Mouse (Mus musculus) stomach, postnatal 0 days (tissue): Measurements from ENCODE around the gene Zhx3. TPM values are rescaled to one million over a fixed set of nuclear protein-coding genes. Genes with fewer than 3 reads are reported as not detected.

Experiments
- ATAC-seq: fragments of 200-750 bp; cut with Nextera tagmentation; 2 replicates; pipeline ENCODE4 v1.8.0; 2017; ENCODE audit not compliant: low FRiP score, low TSS enrichment
- DNase-seq: peaks from one replicate; pipeline ENCODE4 v3.0.0-alpha.2; 2016; ENCODE audit warnings: low spot score
- H3K27ac ChIP-seq: fragments of 300-500 bp; sonication (generic); replicated peaks from 2 replicates; pipeline ENCODE4 v1.5.1; 2014; ENCODE audit warnings: mild to moderate bottlenecking, control low read depth
- H3K27me3 ChIP-seq: fragments of 300-500 bp; sonication (generic); 2 replicates; pipeline ENCODE4 v1.6.1; 2014; ENCODE audit warnings: low read length; ENCODE audit not compliant: control insufficient read depth, insufficient read depth
- H3K36me3 ChIP-seq: fragments of 300-500 bp; sonication (generic); 2 replicates; pipeline ENCODE4 v1.6.1; 2014; ENCODE audit warnings: low read length, mixed read lengths; ENCODE audit not compliant: control insufficient read depth, insufficient read depth
- H3K4me1 ChIP-seq: fragments of 300-500 bp; sonication (generic); replicated peaks from 2 replicates; pipeline ENCODE4 v1.6.1; 2014; ENCODE audit warnings: antibody characterized with exemption; ENCODE audit not compliant: control insufficient read depth, insufficient read depth
- H3K4me2 ChIP-seq: fragments of 300-500 bp; sonication (generic); replicated peaks from 2 replicates; pipeline ENCODE4 v1.6.1; 2014; ENCODE audit warnings: low read depth, mild to moderate bottlenecking, control low read depth, moderate library complexity
- H3K4me3 ChIP-seq: fragments of 300-500 bp; sonication (generic); 2 replicates; pipeline ENCODE4 v1.5.1; 2014; ENCODE audit warnings: low read depth, low read length, control low read depth
- H3K9ac ChIP-seq: fragments of 300-500 bp; sonication (generic); 2 replicates; pipeline ENCODE4 v1.6.1; 2014; ENCODE audit warnings: mild to moderate bottlenecking, low read length, control low read depth, mixed read lengths
- H3K9me3 ChIP-seq: fragments of 300-500 bp; sonication (generic); 2 replicates; pipeline ENCODE4 v1.6.1; 2016; ENCODE audit warnings: low read length; ENCODE audit not compliant: control insufficient read depth
- CTCF ChIP-seq: IDR thresholded peaks from 2 replicates; pipeline ENCODE4 v1.5.1; 2016; ENCODE audit warnings: antibody characterized with exemption, low read depth, mild to moderate bottlenecking, moderate library complexity
- EP300 ChIP-seq: optimal IDR thresholded peaks from 2 replicates; pipeline ENCODE3; 2016; ENCODE audit warnings: antibody characterized with exemption
- WGBS: fragments of 180-500 bp; shearing (Covaris S2); extraction: QIAGEN DNeasy Blood & Tissue Kit; methylation state at CpG from one replicate; pipeline ENCODE4 v1.1.7; 2014; 5-methylcytosine and 5-hydroxymethylcytosine counted together
- polyA plus RNA-seq: library from polyadenylated mRNA; unstranded; fragments of >200 nt; fragmentation: Nextera tagmentation; extraction: Ambion mirVana; gene quantifications from 2 replicates; pipeline ENCODE4 v1.2.1, GENCODE M21; 2015

Zhx3 gene
- polyA plus RNA-seq, 1 experiment from 2014 or later: 4.5 TPM

GRCm38 (mm10) chr2:160915821-160916610 lies 43.2 kb upstream of the Zhx3 start:
- H3K9me3 ChIP-seq: no peaks in the 10 kb centered on the region
- no peaks in the 10 kb centered on the region for H3K36me3 ChIP-seq
- H3K27me3 ChIP-seq: peaks cover 3% of the 10 kb centered on the region; the same call in 1 of the 2 replicates
- DNase-seq: no peak
- TF ChIP-seq EP300 (no peak), CTCF (no peak)
- no peak overlapping the region for H3K4me2 ChIP-seq
- H3K4me1 ChIP-seq: 0 out of 2 replicates have a peak, but pooled peaks cover 2% of the 10 kb centered on the region
- H3K27ac ChIP-seq: peak overlapping the region; percentile 30; the same call in 1 of the 2 replicates
- no peak overlapping the region for H3K9ac ChIP-seq
- ATAC-seq: no peak
- no peak overlapping the region for H3K4me3 ChIP-seq
- WGBS: 50% methylated on average over 13 of the region's 13 CpGs

GRCm38 (mm10) chr2:160914656-160915055 lies 41.9 kb upstream of the Zhx3 start:
- Histone ChIP-seq H3K4me3 (no peak overlapping the region), H3K9ac (no peak overlapping the region), H3K27ac (peak overlapping the region; percentile 30; the same call in 1 of the 2 replicates), H3K9me3 (no peaks in the 10 kb centered on the region), H3K27me3 (peaks cover 3% of the 10 kb centered on the region; the same call in 1 of the 2 replicates), H3K4me1 (0 out of 2 replicates have a peak, but pooled peaks cover 2% of the 10 kb centered on the region), H3K4me2 (no peak overlapping the region), H3K36me3 (no peaks in the 10 kb centered on the region)
- DNase-seq (no peak), ATAC-seq (no peak)
- TF ChIP-seq EP300 (no peak), CTCF (no peak)
- 57% methylated on average over 9 of the region's 9 CpGs for WGBS

- Histone ChIP-seq H3K27me3 (peaks cover 3% of the 10 kb centered on the region; the same call in 1 of the 2 replicates), H3K9ac (peak within 1 kb of the TSS; percentile 56), H3K4me3 (peak within 1 kb of the TSS; percentile 52), H3K27ac (peak within 1 kb of the TSS; percentile 31), H3K9me3 (no peaks in the 10 kb centered on the region), H3K4me1 (0 out of 2 replicates have a peak, but pooled peaks cover 2% of the 10 kb centered on the region), H3K4me2 (peak within 1 kb of the TSS; percentile 74), H3K36me3 (peaks cover 3% of the 10 kb centered on the region; the same call in 1 of the 2 replicates)
- no peak for TF ChIP-seq EP300
- TF ChIP-seq CTCF: no peak
- WGBS: under 1% methylated on average over 40 of the region's 46 CpGs
- DNase-seq (peak; percentile 31), ATAC-seq (peak; percentile 47; the same call in 1 of the 2 replicates)
Observed at GRCm38 (mm10) chr2:160912231-160912671, 39.5 kb upstream of the Zhx3 start, which contains the start of gene Emilin3. TSS of gene Emilin3 (minus strand) at chr2:160912328.

GRCm38 (mm10) chr2:160911558-160912201 lies 38.9 kb upstream of the Zhx3 start:
- H3K36me3 ChIP-seq: peaks cover 3% of the 10 kb centered on the region; the same call in 1 of the 2 replicates
- peak overlapping the region; percentile 52 for H3K4me3 ChIP-seq
- WGBS: 2% methylated on average over 44 of the region's 64 CpGs
- no peaks in the 10 kb centered on the region for H3K9me3 ChIP-seq
- peak overlapping the region; percentile 56 for H3K9ac ChIP-seq
- TF ChIP-seq EP300 (no peak), CTCF (peak; percentile 1; the same call in 1 of the 2 replicates)
- H3K27ac ChIP-seq: peak overlapping the region; percentile 31
- H3K4me1 ChIP-seq: 0 out of 2 replicates have a peak, but pooled peaks cover 2% of the 10 kb centered on the region
- ATAC-seq: peak; percentile 27; the same call in 1 of the 2 replicates
- peaks cover 3% of the 10 kb centered on the region; the same call in 1 of the 2 replicates for H3K27me3 ChIP-seq
- DNase-seq: peak; percentile 27
- peak overlapping the region; percentile 74 for H3K4me2 ChIP-seq

- no peak overlapping the region for H3K4me3 ChIP-seq
- H3K27ac ChIP-seq: no peak overlapping the region
- peaks cover 3% of the 10 kb centered on the region; the same call in 1 of the 2 replicates for H3K36me3 ChIP-seq
- WGBS: 67% methylated on average over 5 of the region's 5 CpGs
- no peak for DNase-seq
- H3K27me3 ChIP-seq: peaks cover 3% of the 10 kb centered on the region; the same call in 1 of the 2 replicates
- no peak for ATAC-seq
- no peaks in the 10 kb centered on the region for H3K9me3 ChIP-seq
- no peak overlapping the region for H3K9ac ChIP-seq
- no peak for TF ChIP-seq EP300
- no peak for TF ChIP-seq CTCF
- no peak overlapping the region for H3K4me2 ChIP-seq
- H3K4me1 ChIP-seq: 0 out of 2 replicates have a peak, but pooled peaks cover 2% of the 10 kb centered on the region
Observed at GRCm38 (mm10) chr2:160910633-160911032, 37.8 kb upstream of the Zhx3 start.
